In the genomic region with DNA sequence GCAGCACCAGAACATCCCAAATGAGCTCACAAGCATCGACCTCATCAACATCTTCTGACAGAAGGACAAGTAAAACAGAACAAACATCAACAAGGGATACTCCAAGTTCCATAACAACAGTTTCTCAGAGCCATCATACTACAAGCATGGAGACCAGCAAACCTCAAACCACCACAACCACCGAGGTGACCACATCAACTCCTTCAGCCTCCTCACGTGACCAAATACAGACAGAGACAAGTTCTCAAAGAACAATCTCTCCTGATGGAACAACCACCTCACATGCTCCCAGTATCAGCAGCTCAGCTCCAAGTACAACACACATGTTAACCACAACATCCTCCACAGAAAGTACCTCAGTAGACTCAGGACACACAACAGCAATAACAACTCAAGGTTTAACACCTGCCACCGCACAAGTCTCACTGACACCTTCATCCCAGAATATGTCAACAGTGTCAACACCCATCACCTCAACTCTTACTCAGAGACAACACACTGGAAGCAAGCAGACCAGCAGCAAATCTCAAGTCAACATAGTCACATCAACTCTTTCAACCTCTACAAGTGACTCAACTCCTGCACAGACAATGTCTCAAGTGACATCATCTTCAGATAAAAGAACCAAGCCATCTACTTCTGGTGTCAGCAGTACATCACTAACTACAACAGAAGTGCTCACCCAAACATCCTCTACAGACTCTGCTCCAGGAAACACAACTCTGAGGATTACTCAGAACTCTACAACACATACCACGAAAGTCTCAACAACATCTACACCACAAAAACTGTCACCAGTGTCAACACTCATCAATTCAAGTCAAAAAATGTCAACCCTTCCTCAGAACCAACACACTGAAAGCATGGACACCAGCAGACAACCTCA, we compare ENCODE assay signal across 28 mouse cellular contexts. TPM values are rescaled to one million over a fixed set of nuclear protein-coding genes. Genes with fewer than 3 reads are reported as not detected.
A peak's percentile ranks its signal among the peaks of the same experiment; 100 is the strongest.
DNase-seq lines count a peak whose midpoint lies in the region; ATAC-seq and TF ChIP-seq lines count a peak whose summit lies in the region.
"Had no signal": no experiment of that assay in that cellular context is flagged by ENCODE, and none has a peak within 500 bp of the region (broad histone marks: within the 10 kb centered on the region; RNA-seq: fewer than 3 reads in every experiment).

No protein-coding gene starts in this region.

- H3K36me3 ChIP-seq in C2C12 (ENCODE audit: control insufficient read depth, insufficient read depth): no peaks in the 10 kb centered on the region
- H3K36me3 ChIP-seq: embryonic facial prominence, embryonic 12.5 days; forebrain, embryonic 15.5 days; G1E; heart, embryonic 12.5 days; hindbrain, embryonic 15.5 days had no signal

- intact Hi-C loops in gastrocnemius, postnatal 14 days (cut with DNase I; ENCODE audit: low total_unique reads): no loop called here
- intact Hi-C loops in heart, postnatal 10 days (cut with DNase I): no loop called here

- H3K79me3 ChIP-seq in C2C12 (ENCODE audit: low read depth): no peaks in the 10 kb centered on the region

- no peak overlapping the region for H3ac ChIP-seq in C2C12 (ENCODE audit: control insufficient read depth, insufficient read length, low read depth)

- H3K79me2 ChIP-seq in C2C12 (ENCODE audit: control insufficient read depth, insufficient read depth): no peaks in the 10 kb centered on the region

- DNase-seq in induced T-regulatory cell, adult 2 months (ENCODE audit: low read depth): peak; percentile 85
- peak; percentile 31 to 47 for DNase-seq in natural killer cell, adult 2 months (ENCODE audit: low spot score in 2 of 2)
- no peak for DNase-seq in gastrocnemius, postnatal 14 days
- DNase-seq in heart, postnatal 10 days: no peak
- DNase-seq in frontal cortex, postnatal 36 days (ENCODE audit: low spot score in 2 of 2): no peak
- DNase-seq: adrenal gland, adult 8-10 months; cerebellum, adult 11 months; cerebellum, adult 8-10 months; cerebellum, postnatal 14 days; gastrocnemius, postnatal 25 days; heart, postnatal 36 days; kidney, adult 11 months had no signal

- H3K4me3 ChIP-seq in C2C12 (ENCODE audit: insufficient read depth, poor library complexity, severe bottlenecking): no peak overlapping the region
- H3K4me3 ChIP-seq: embryonic facial prominence, embryonic 12.5 days; forebrain, embryonic 15.5 days; heart, embryonic 12.5 days; hindbrain, embryonic 15.5 days had no signal

- H3K27me3 ChIP-seq in C2C12 (ENCODE audit: control insufficient read depth, insufficient read depth, insufficient read length): no peaks in the 10 kb centered on the region
- H3K27me3 ChIP-seq: embryonic facial prominence, embryonic 12.5 days; forebrain, embryonic 15.5 days; heart, embryonic 12.5 days; hindbrain, embryonic 15.5 days had no signal

- TF ChIP-seq CTCF in C2C12 (IDR thresholded peaks at IDR 0.05; ENCODE audit: control insufficient read depth, insufficient read depth, insufficient read length): no peak

- peak; percentile 91 for ATAC-seq in CD4-positive, CD25-positive, alpha-beta regulatory T cell, adult 4 months
- ATAC-seq: forebrain, embryonic 15.5 days had no signal

TF ChIP-seq in C2C12, 6 proteins besides CTCF, POLR2A, EP300 and RAD21:
- TF ChIP-seq USF1 (IDR thresholded peaks at IDR 0.05; ENCODE audit: low read depth): peak; percentile 58
- TF ChIP-seq MAX (IDR thresholded peaks at IDR 0.05): no peak
- TF ChIP-seq FOSL1 (IDR thresholded peaks at IDR 0.05; ENCODE audit: insufficient read depth, low read length, poor library complexity, severe bottlenecking): no peak
- no peak for TF ChIP-seq CEBPB (IDR thresholded peaks at IDR 0.05; ENCODE audit: low read depth)
- no peak for TF ChIP-seq MYOG (IDR thresholded peaks at IDR 0.05; ENCODE audit: control insufficient read depth, extremely low read depth, insufficient read length)
- TF ChIP-seq MYOD1 (IDR thresholded peaks at IDR 0.05; ENCODE audit: control insufficient read depth, insufficient read length, low read depth): no peak
TF ChIP-seq in C2C12: peak in this region for 1.

RNA-seq across cellular contexts. Expression of a gene that starts 14.8 kb away (rescaled TPM):
- 0.01 TPM for polyA plus RNA-seq in C2C12 (2012; fragmentation: generic; extraction: Trizol)
- not detected for polyA plus RNA-seq in CD4-positive, CD25-positive, alpha-beta regulatory T cell, adult 4 months (2017; shearing (Covaris generic))
- under 1 TPM; 0.22 to 0.33 TPM for total RNA-seq in gastrocnemius, postnatal 14 days (2021)
- under 1 TPM; 0.10 to 0.17 TPM for total RNA-seq in heart, postnatal 10 days (2021)
- total RNA-seq: adrenal gland, adult 8-10 months; granulocyte monocyte progenitor cell, adult 5-6 weeks had no signal
- polyA plus RNA-seq: forebrain, embryonic 15.5 days; G1E; hindbrain, embryonic 15.5 days had no signal

RNA-seq across cellular contexts. Expression of a gene that starts 46.8 kb away (rescaled TPM):
- not detected for polyA plus RNA-seq in C2C12 (2012; fragmentation: generic; extraction: Trizol)
- under 1 TPM in 1 of 2 experiments, not detected in 1; 0.61 TPM for polyA plus RNA-seq in CD4-positive, CD25-positive, alpha-beta regulatory T cell, adult 4 months (2017; shearing (Covaris generic))
- total RNA-seq in gastrocnemius, postnatal 14 days (2021): under 1 TPM; 0.08 to 0.20 TPM
- under 1 TPM in 1 of 2 experiments, not detected in 1; 0.12 TPM for total RNA-seq in heart, postnatal 10 days (2021)
- total RNA-seq: granulocyte monocyte progenitor cell, adult 5-6 weeks had no signal
- polyA plus RNA-seq: cortical plate, adult 2 months; embryonic facial prominence, embryonic 12.5 days; forebrain, embryonic 11.5 days; forebrain, embryonic 15.5 days; G1E; hindbrain, embryonic 11.5 days had no signal

RNA-seq across cellular contexts. Expression of a gene that starts 59.8 kb away (rescaled TPM):
- not detected for polyA plus RNA-seq in C2C12 (2012; fragmentation: generic; extraction: Trizol)
- not detected for polyA plus RNA-seq in CD4-positive, CD25-positive, alpha-beta regulatory T cell, adult 4 months (2017; shearing (Covaris generic))
- not detected for total RNA-seq in gastrocnemius, postnatal 14 days (2021)
- not detected for total RNA-seq in heart, postnatal 10 days (2021)
- total RNA-seq: adrenal gland, adult 8-10 months; adrenal gland, postnatal 4 days; G1E; gastrocnemius, postnatal 25 days; granulocyte monocyte progenitor cell, adult 5-6 weeks; heart, adult 8-10 months; heart, postnatal 36 days had no signal
- polyA plus RNA-seq: brain, embryonic 14.5 days; cortical plate, adult 2 months; embryonic facial prominence, embryonic 12.5 days; forebrain, embryonic 11.5 days; forebrain, embryonic 15.5 days; G1E; heart, embryonic 12.5 days; heart, embryonic 16.5 days; hindbrain, embryonic 11.5 days; hindbrain, embryonic 15.5 days; intestine, embryonic 14.5 days had no signal

Comparison
In these comparisons a context has a peak if more than half of its experiments do, and no peak if none do; other contexts are left out.
1. DNase-seq: peak in induced T-regulatory cell, adult 2 months (single experiment) and natural killer cell, adult 2 months (2 of 2); none in gastrocnemius, postnatal 14 days (single experiment), heart, postnatal 10 days (0 of 2) and frontal cortex, postnatal 36 days (0 of 2).